Mouse (Mus musculus) urinary bladder, postnatal 14 days (tissue): ENCODE results near the gene Gm4791.

Experiments used
- DNase-seq: peaks from one replicate; pipeline ENCODE4 v3.0.0; 2021; ENCODE audit warnings: low spot score

Gene Gm4791

DNA sequence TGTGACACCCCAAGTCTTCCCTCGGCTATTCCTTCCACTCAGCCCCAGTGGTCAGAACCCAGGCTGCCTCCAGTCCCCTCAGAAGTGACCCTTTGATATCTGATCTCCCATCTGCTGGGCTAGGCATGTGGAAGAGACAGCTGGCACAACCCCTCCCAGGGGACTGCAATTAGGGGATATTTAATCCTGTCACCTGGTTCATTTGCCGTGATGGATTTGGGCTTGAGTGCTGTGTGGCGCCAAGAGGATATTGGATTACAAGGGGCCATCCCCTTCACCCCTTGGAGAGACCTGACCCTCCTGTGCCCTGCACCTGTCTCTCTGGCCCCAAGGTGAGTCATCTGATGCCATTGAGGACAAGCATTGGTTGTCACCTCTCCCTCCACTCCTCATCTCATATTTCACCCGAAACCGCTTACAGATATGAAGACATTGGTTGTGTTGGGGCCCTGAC is at the start of gene Gm4791:
Gene Gm4791, plus strand, starts transcription at position 404 of the 454 bp plus-strand sequence.
- DNase-seq, result no peak

DNA sequence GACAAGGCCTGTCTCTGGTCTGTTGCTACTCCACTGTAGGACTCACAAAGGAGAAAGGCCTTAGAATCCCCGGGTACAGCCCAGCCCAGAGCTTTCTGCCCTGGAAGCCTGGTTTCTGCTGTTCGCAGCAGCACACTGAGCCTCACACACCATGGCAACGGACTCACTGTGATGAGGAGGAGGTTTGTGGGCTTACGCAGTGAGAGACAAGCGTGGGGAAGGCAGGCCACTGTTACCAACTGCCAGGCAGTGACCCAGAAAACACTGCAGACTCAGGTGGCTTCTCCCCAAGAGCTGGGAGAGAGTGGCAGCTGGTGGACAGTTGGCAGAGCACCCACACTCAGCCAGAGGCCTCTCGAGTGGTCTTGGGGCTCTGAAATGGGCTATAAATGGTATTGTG is 42.3 kb upstream of the Gm4791 start:
- DNase-seq, result no peak

DNA sequence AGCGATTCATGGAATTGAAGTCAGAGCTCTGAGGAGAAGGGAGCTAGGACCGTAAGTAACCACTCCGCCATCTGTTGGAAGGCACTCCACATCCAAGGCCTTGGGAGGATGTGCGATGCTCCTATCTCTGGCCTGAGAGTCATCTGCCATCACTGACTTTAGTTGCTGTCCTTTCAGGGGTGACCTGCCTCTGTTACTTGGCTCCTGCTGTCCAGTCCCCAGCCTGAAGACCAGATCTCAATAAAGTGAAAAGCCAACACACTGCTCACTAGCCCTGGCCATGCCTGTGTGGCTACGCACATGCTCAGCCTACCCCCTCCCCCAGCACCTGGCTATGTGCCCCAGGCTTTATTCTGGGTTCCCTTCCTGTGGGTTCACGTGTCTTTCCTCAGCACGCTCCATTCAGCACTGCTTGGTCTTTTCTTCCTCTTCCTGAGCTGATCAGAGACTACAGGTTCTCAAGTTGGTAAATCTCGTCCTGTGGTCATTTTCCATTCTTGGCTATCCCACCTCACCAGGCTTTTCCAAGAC is 41.1 kb upstream of the Gm4791 start:
- no peak for DNase-seq

DNA sequence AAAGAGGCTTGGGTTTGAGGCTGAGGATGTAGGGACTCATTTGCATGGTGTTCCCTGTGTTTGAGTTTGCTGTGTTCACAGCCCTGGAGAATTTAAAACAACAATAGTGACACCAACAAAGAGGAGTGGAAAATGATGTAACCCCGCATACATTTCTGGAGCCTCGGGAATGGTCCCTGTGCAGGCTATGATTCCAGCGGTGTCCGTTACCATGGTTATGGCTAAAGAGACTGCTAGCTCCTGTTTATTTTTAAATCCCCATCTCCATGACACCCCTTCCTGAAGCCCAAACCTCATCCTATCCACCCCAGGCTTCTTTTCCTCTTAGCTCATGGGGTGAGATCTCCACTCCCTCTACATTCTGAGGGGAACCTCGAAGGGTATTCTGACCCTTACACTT is 32.5 kb upstream of the Gm4791 start:
- no peak for DNase-seq

DNA sequence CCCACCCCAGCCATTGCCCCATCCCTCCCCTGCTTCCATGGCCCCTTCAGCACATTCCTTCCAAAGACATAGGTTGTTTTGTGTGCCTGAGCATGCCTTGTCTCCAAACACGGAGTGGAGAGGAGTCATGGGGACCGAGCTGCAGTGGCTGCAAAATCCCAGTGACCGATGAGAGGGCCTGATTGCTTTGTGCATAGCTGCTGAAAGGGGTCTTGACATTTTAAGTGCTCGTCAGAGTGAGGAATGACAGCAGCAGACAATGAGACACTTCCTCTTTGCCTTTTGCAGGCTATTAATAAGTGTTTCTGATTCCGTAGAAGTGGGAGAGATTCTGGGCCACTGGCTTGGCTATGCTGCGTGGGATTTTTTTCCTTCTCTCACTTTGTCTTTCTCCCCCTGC is 29.6 kb upstream of the Gm4791 start:
- no peak for DNase-seq

DNA sequence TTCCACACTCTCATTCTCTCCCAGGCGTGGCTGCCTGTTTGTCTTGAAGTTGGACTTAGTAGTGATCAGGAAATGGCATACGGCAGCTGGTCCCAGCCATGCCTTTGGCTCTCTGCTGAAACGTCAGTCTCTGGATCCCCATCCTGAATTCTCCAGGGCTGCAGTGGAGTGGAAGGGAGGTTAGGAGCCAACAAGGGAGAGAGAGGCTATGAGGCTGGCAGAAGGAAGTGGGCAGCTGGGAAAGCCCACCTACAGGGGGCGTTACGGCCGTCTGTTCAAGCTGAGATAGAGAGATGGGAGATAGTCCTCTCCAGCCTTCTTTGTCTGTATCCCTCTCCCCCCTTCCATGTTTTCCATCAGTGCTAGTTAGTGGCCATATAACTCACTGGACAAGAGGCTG is 29.1 kb upstream of the Gm4791 start:
- no peak for DNase-seq

DNA sequence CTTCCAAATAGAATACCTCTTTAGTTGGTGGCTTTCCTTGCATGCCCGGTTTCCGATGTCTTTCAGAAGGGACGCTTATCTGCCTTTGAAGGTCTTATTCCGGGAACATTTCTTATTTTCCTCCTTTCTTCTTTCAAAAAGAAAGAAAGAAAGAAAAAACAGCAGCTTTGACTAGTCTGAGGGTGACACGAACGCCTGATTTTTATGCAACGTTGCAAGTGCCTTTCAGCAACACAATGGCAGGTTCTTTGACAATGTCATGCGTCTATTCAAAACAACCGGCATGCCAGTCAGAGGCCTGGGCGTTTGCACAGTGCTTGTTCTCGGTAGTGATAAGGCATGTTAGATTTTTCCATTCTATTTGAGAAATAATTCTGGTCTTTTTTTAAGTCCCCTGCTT is 19.7 kb upstream of the Gm4791 start:
- DNase-seq, result no peak

DNA sequence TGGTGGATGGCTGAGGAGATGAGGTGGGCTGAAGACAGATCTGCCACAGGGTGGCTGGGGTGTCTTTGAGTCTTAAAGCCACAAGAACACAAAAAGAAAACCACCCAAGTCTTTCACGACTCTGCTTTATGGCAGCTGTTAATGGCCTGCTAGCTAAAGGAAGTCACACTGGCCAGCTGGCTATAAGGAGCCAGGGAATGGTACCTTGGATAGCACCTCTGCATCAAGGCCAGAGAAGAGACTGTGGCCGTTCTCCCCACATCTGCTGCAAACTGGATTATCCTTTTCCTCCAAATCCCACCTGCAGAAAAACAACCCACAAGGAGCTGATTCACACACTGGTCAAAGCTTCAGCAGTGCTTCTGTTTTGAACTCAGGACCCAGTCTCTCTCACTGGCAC is 18.4 kb upstream of the Gm4791 start:
- no peak for DNase-seq

DNA sequence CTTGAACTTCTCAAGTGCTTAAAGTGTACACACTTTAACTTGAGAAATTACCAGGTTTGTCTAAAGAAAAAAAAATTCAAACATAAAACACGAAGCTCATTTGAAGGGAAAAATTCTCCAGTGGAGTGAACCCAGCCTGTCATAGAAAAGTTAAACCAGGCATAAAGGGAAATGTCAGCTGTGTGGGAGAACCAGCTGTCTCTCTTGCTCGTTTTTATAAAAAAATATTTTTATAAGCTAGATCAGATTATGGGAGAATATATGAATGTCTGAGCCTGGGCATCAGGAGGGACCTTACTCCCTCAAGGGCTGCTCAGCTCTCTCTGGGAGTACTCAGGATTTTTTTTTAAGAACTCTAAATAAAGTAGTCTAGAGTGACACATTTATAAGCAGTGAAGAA is 15.1 kb upstream of the Gm4791 start:
- DNase-seq, result no peak

DNA sequence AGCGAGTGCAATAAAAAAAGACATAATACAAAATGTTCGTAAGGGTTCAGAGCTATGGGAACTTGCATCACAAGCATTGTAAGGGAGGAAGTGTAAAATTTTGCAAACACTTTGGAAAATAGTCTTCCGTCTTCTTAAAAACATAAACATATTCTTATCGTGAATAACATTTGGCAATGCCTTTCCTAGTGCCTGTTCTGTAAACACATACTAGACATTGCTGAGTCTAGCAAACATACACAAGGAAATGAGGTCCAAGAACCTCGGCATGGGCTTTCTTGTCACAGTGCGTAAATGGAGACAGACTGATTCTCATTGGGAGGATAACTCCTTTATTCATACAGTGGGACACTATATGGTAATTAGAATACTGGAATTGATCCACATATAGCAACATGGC is 43.0 kb downstream of the Gm4791 start:
- no peak for DNase-seq
